Mouse (Mus musculus): ENCODE results near the gene Zcchc14. TPM values are rescaled to one million over a fixed set of nuclear protein-coding genes. Genes with fewer than 3 reads are reported as not detected.

The Zcchc14 gene
- polyA plus RNA-seq, 1 experiment = 8.2 TPM

- peak overlapping the region; percentile 71 for H3K4me3 ChIP-seq (ENCODE audit: insufficient read depth, low read length)
- TF ChIP-seq CTCF (IDR thresholded peaks at IDR 0.05; ENCODE audit: low read depth, low read length) (no peak), POLR2A (IDR thresholded peaks at IDR 0.05; ENCODE audit: borderline replicate concordance, low read depth, low read length) (no peak)
- H3K4me1 ChIP-seq (ENCODE audit: control insufficient read depth, insufficient read depth, low read length) = peaks cover 40% of the 10 kb centered on the region
- no peak overlapping the region for H3K27ac ChIP-seq (ENCODE audit: insufficient read depth, low read depth, low read length)
Observed at GRCm38 (mm10) chr8:121651308-121651873, 1.3 kb downstream of the Zcchc14 start.

- Histone ChIP-seq H3K4me3 (ENCODE audit: insufficient read depth, low read length) (peak overlapping the region; percentile 71), H3K27ac (ENCODE audit: insufficient read depth, low read depth, low read length) (0 out of 2 replicates have a peak overlapping the region, but pooled peaks have one; percentile 13), H3K4me1 (ENCODE audit: control insufficient read depth, insufficient read depth, low read length) (peaks cover 41% of the 10 kb centered on the region)
- TF ChIP-seq CTCF (IDR thresholded peaks at IDR 0.05; ENCODE audit: low read depth, low read length) (no peak), POLR2A (IDR thresholded peaks at IDR 0.05; ENCODE audit: borderline replicate concordance, low read depth, low read length) (no peak)
Observed at GRCm38 (mm10) chr8:121650389-121651307, 2.1 kb downstream of the Zcchc14 start.

GRCm38 (mm10) chr8:121649904-121650303 is 2.8 kb downstream of the Zcchc14 start:
- H3K27ac ChIP-seq (ENCODE audit: insufficient read depth, low read depth, low read length) = no peak overlapping the region
- TF ChIP-seq CTCF (IDR thresholded peaks at IDR 0.05; ENCODE audit: low read depth, low read length) (no peak), POLR2A (IDR thresholded peaks at IDR 0.05; ENCODE audit: borderline replicate concordance, low read depth, low read length) (no peak)
- H3K4me3 ChIP-seq (ENCODE audit: insufficient read depth, low read length) = peak overlapping the region; percentile 10; the same call in 1 of the 2 replicates
- H3K4me1 ChIP-seq (ENCODE audit: control insufficient read depth, insufficient read depth, low read length) = peaks cover 49% of the 10 kb centered on the region

GRCm38 (mm10) chr8:121649423-121649822 is 3.3 kb downstream of the Zcchc14 start:
- no peak overlapping the region for H3K27ac ChIP-seq (ENCODE audit: insufficient read depth, low read depth, low read length)
- no peak overlapping the region for H3K4me3 ChIP-seq (ENCODE audit: insufficient read depth, low read length)
- TF ChIP-seq CTCF (IDR thresholded peaks at IDR 0.05; ENCODE audit: low read depth, low read length) = no peak
- no peak for TF ChIP-seq POLR2A (IDR thresholded peaks at IDR 0.05; ENCODE audit: borderline replicate concordance, low read depth, low read length)
- H3K4me1 ChIP-seq (ENCODE audit: control insufficient read depth, insufficient read depth, low read length) = peaks cover 54% of the 10 kb centered on the region

- TF ChIP-seq POLR2A (IDR thresholded peaks at IDR 0.05; ENCODE audit: borderline replicate concordance, low read depth, low read length) = no peak
- TF ChIP-seq CTCF (IDR thresholded peaks at IDR 0.05; ENCODE audit: low read depth, low read length) = no peak
- H3K27ac ChIP-seq (ENCODE audit: insufficient read depth, low read depth, low read length) = no peak overlapping the region
- no peak overlapping the region for H3K4me3 ChIP-seq (ENCODE audit: insufficient read depth, low read length)
- H3K4me1 ChIP-seq (ENCODE audit: control insufficient read depth, insufficient read depth, low read length) = peaks cover 58% of the 10 kb centered on the region
Observed at GRCm38 (mm10) chr8:121648451-121648850, 4.2 kb downstream of the Zcchc14 start.

- H3K4me3 ChIP-seq (ENCODE audit: insufficient read depth, low read length) = no peak overlapping the region
- H3K4me1 ChIP-seq (ENCODE audit: control insufficient read depth, insufficient read depth, low read length) = peaks cover 63% of the 10 kb centered on the region
- TF ChIP-seq POLR2A (IDR thresholded peaks at IDR 0.05; ENCODE audit: borderline replicate concordance, low read depth, low read length) (no peak), CTCF (IDR thresholded peaks at IDR 0.05; ENCODE audit: low read depth, low read length) (no peak)
- H3K27ac ChIP-seq (ENCODE audit: insufficient read depth, low read depth, low read length) = no peak overlapping the region
Observed at GRCm38 (mm10) chr8:121647511-121648215, 5.0 kb downstream of the Zcchc14 start.

GRCm38 (mm10) chr8:121643384-121643783 is 9.3 kb downstream of the Zcchc14 start:
- TF ChIP-seq POLR2A (IDR thresholded peaks at IDR 0.05; ENCODE audit: borderline replicate concordance, low read depth, low read length) = no peak
- TF ChIP-seq CTCF (IDR thresholded peaks at IDR 0.05; ENCODE audit: low read depth, low read length) = no peak
- Histone ChIP-seq H3K4me3 (ENCODE audit: insufficient read depth, low read length) (peak overlapping the region; percentile 0; the same call in 1 of the 2 replicates), H3K27ac (ENCODE audit: insufficient read depth, low read depth, low read length) (peak overlapping the region; percentile 76), H3K4me1 (ENCODE audit: control insufficient read depth, insufficient read depth, low read length) (peaks cover 70% of the 10 kb centered on the region)

GRCm38 (mm10) chr8:121642804-121643203 is 9.9 kb downstream of the Zcchc14 start:
- TF ChIP-seq POLR2A (IDR thresholded peaks at IDR 0.05; ENCODE audit: borderline replicate concordance, low read depth, low read length) (no peak), CTCF (IDR thresholded peaks at IDR 0.05; ENCODE audit: low read depth, low read length) (no peak)
- H3K4me3 ChIP-seq (ENCODE audit: insufficient read depth, low read length) = no peak overlapping the region
- H3K4me1 ChIP-seq (ENCODE audit: control insufficient read depth, insufficient read depth, low read length) = peaks cover 70% of the 10 kb centered on the region
- H3K27ac ChIP-seq (ENCODE audit: insufficient read depth, low read depth, low read length) = peak overlapping the region; percentile 76

- TF ChIP-seq POLR2A (IDR thresholded peaks at IDR 0.05; ENCODE audit: borderline replicate concordance, low read depth, low read length) = no peak
- no peak for TF ChIP-seq CTCF (IDR thresholded peaks at IDR 0.05; ENCODE audit: low read depth, low read length)
- peaks cover 78% of the 10 kb centered on the region for H3K4me1 ChIP-seq (ENCODE audit: control insufficient read depth, insufficient read depth, low read length)
- no peak overlapping the region for H3K4me3 ChIP-seq (ENCODE audit: insufficient read depth, low read length)
- H3K27ac ChIP-seq (ENCODE audit: insufficient read depth, low read depth, low read length) = peak overlapping the region; percentile 69
Observed at GRCm38 (mm10) chr8:121636180-121636579, 16.5 kb downstream of the Zcchc14 start.
